Mouse (Mus musculus): ENCODE data around the gene Fam57a.

- TF ChIP-seq POLR2A (IDR thresholded peaks at IDR 0.05; ENCODE audit: low read depth, low read length): no peak
- peak; percentile 67 for TF ChIP-seq CTCF (IDR thresholded peaks at IDR 0.05; ENCODE audit: borderline replicate concordance, insufficient read depth, low read length)
Measured at GRCm38 (mm10) chr11:76253145-76253917, 73.9 kb downstream of the Fam57a start.
